Mouse (Mus musculus) embryonic stem cell, embryonic (primary cell): Measurements from ENCODE around the gene Col18a1.

Experiments used
- CTCF ChIA-PET, 4 experiments: fragments of 300-600 bp in 2 of 4; fragments of 350-600 bp in 2 of 4; sonication (Branson Sonifier 250); formaldehyde crosslinking; loops; one replicate each; lab custom pipeline; 2022; ENCODE audit warnings: inconsistent platforms in 2 of 4; lab: Charles Lee
- POLR2A ChIA-PET, 4 experiments: fragments of 300-600 bp in 2 of 4; fragments of 350-600 bp in 2 of 4; sonication (Branson Sonifier 250); formaldehyde crosslinking; loops; one replicate each; lab custom pipeline; 2022; ENCODE audit warnings: antibody characterized with exemption in 4 of 4, inconsistent platforms in 1 of 4; lab: Charles Lee

Gene Col18a1

GRCm38 (mm10) chr10:77165963-77166717 is at the start of gene Col18a1:
Gene Col18a1, minus strand, starts transcription at chr10:77166548.
- ChIA-PET POLR2A (interaction anchor here in 3 of 4 experiments (0.5 to 4.6 kb wide), 30 partner anchors 9 to 558 kb away, joined by 3 to 72 read pairs (median 4); partner anchors contain the start of genes Pofut2 (in 2 of the 3) and Pcbp3 (in 1 of the 3)), CTCF (interaction anchor here in 3 of 4 experiments (0.6 to 3.3 kb wide), 5 partner anchors 12 to 69 kb away, joined by 3 to 29 read pairs (median 5); no protein-coding TSS in a partner anchor)

- ChIA-PET CTCF (no interaction called here), POLR2A (interaction anchor here in 1 of 4 experiments (0.6 to 1.0 kb wide), 2 partner anchors 9 kb away, joined by 3 read pairs; no protein-coding TSS in a partner anchor)
Measured at GRCm38 (mm10) chr10:77215641-77216040, 49.3 kb upstream of the Col18a1 start.

- ChIA-PET CTCF (interaction anchor here in 1 of 4 experiments (0.6 kb wide), 1 partner anchor 240 kb away, joined by 12 read pairs; no protein-coding TSS in a partner anchor), POLR2A (no interaction called here)
Measured at GRCm38 (mm10) chr10:77214586-77214985, 48.2 kb upstream of the Col18a1 start.

- POLR2A ChIA-PET: interaction anchor here in 1 of 4 experiments (0.6 kb wide), 1 partner anchor 140 kb away, joined by 3 read pairs; no protein-coding TSS in a partner anchor
Measured at GRCm38 (mm10) chr10:77213483-77213882, 47.1 kb upstream of the Col18a1 start.

GRCm38 (mm10) chr10:77212354-77213120 is 46.2 kb upstream of the Col18a1 start:
- POLR2A ChIA-PET: interaction anchor here in 2 of 4 experiments (1.0 to 1.5 kb wide), 4 partner anchors 10 to 81 kb away, joined by 3 read pairs; no protein-coding TSS in a partner anchor
- CTCF ChIA-PET: interaction anchor here in 2 of 4 experiments (1.0 to 1.1 kb wide), 2 partner anchors 82 kb away, joined by 3 to 4 read pairs; no protein-coding TSS in a partner anchor

More at GRCm38 (mm10) chr10:77213483-77213882, 47.1 kb upstream of the Col18a1 start:
- CTCF ChIA-PET: no interaction called here

GRCm38 (mm10) chr10:77211116-77211570 is 44.8 kb upstream of the Col18a1 start:
- CTCF ChIA-PET: no interaction called here

GRCm38 (mm10) chr10:77210666-77211065 is 44.3 kb upstream of the Col18a1 start:
- POLR2A ChIA-PET: interaction anchor here in 2 of 4 experiments (1.1 to 1.6 kb wide), 4 partner anchors 8 to 19 kb away, joined by 3 to 7 read pairs (median 6); no protein-coding TSS in a partner anchor
- CTCF ChIA-PET: no interaction called here

More at GRCm38 (mm10) chr10:77211116-77211570, 44.8 kb upstream of the Col18a1 start:
- POLR2A ChIA-PET: interaction anchor here in 2 of 4 experiments (1.1 to 1.6 kb wide), 5 partner anchors 9 to 80 kb away, joined by 3 to 7 read pairs (median 5); no protein-coding TSS in a partner anchor

GRCm38 (mm10) chr10:77209261-77209660 is 42.9 kb upstream of the Col18a1 start:
- POLR2A ChIA-PET: interaction anchor here in 2 of 4 experiments (1.0 to 2.5 kb wide), 11 partner anchors 9 to 50 kb away, joined by 3 to 15 read pairs (median 4); partner anchors contain the start of gene Pofut2 (in 1 of the 2)
- CTCF ChIA-PET: interaction anchor here in 3 of 4 experiments (0.9 to 1.4 kb wide), 3 partner anchors 22 to 79 kb away, joined by 3 to 9 read pairs (median 4); no protein-coding TSS in a partner anchor

GRCm38 (mm10) chr10:77206565-77207079 is 40.3 kb upstream of the Col18a1 start:
- POLR2A ChIA-PET: interaction anchor here in 3 of 4 experiments (0.6 to 3.4 kb wide), 16 partner anchors 9 to 245 kb away, joined by 3 to 31 read pairs (median 3); partner anchors contain the start of genes Col18a1 (in 1 of the 3) and Pcbp3 (in 1 of the 3)
- CTCF ChIA-PET: interaction anchor here in 3 of 4 experiments (0.6 to 1.4 kb wide), 3 partner anchors 13 to 76 kb away, joined by 3 to 5 read pairs (median 3); no protein-coding TSS in a partner anchor

GRCm38 (mm10) chr10:77206134-77206533 is 39.8 kb upstream of the Col18a1 start:
- POLR2A ChIA-PET: interaction anchor here in 3 of 4 experiments (0.6 to 3.4 kb wide), 14 partner anchors 9 to 244 kb away, joined by 3 to 31 read pairs (median 3); partner anchors contain the start of genes Col18a1 (in 1 of the 3) and Pcbp3 (in 1 of the 3)

GRCm38 (mm10) chr10:77203960-77204359 is 37.6 kb upstream of the Col18a1 start:
- CTCF ChIA-PET: interaction anchor here in 1 of 4 experiments (1.2 kb wide), 1 partner anchor 44 kb away, joined by 4 read pairs; no protein-coding TSS in a partner anchor

More at GRCm38 (mm10) chr10:77206134-77206533, 39.8 kb upstream of the Col18a1 start:
- CTCF ChIA-PET: interaction anchor here in 3 of 4 experiments (0.5 to 1.4 kb wide), 4 partner anchors 13 to 132 kb away, joined by 3 to 5 read pairs (median 3); no protein-coding TSS in a partner anchor

GRCm38 (mm10) chr10:77201919-77202318 is 35.6 kb upstream of the Col18a1 start:
- POLR2A ChIA-PET: interaction anchor here (0.6 to 3.7 kb wide), 27 partner anchors 9 to 71 kb away, joined by 3 to 91 read pairs (median 4); partner anchors contain the start of genes Col18a1 (in 1 of the 4) and Pofut2 (in 1 of the 4)
- CTCF ChIA-PET: interaction anchor here in 3 of 4 experiments (0.6 to 1.4 kb wide), 3 partner anchors 18 to 71 kb away, joined by 3 to 4 read pairs (median 4); no protein-coding TSS in a partner anchor

More at GRCm38 (mm10) chr10:77203960-77204359, 37.6 kb upstream of the Col18a1 start:
- POLR2A ChIA-PET: interaction anchor here in 2 of 4 experiments (0.6 to 3.7 kb wide), 3 partner anchors 11 to 32 kb away, joined by 3 to 91 read pairs (median 31); no protein-coding TSS in a partner anchor

GRCm38 (mm10) chr10:77200295-77200694 is 33.9 kb upstream of the Col18a1 start:
- ChIA-PET POLR2A (interaction anchor here in 3 of 4 experiments (0.6 to 3.7 kb wide), 11 partner anchors 8 to 238 kb away, joined by 3 to 91 read pairs (median 6); partner anchors contain the start of gene Col18a1 (in 1 of the 3)), CTCF (no interaction called here)

- CTCF ChIA-PET: interaction anchor here in 3 of 4 experiments (0.6 to 3.0 kb wide), 3 partner anchors 35 to 69 kb away, joined by 7 to 17 read pairs (median 10); no protein-coding TSS in a partner anchor
- POLR2A ChIA-PET: interaction anchor here (0.6 to 2.5 kb wide), 14 partner anchors 8 to 208 kb away, joined by 3 to 7 read pairs (median 4); partner anchors contain the start of gene Col18a1 (in 1 of the 4)
Measured at GRCm38 (mm10) chr10:77199229-77199628, 32.9 kb upstream of the Col18a1 start.

GRCm38 (mm10) chr10:77197469-77198209 is 31.3 kb upstream of the Col18a1 start:
- CTCF ChIA-PET: interaction anchor here in 3 of 4 experiments (1.7 to 3.0 kb wide), 3 partner anchors 67 kb away, joined by 4 to 17 read pairs (median 10); no protein-coding TSS in a partner anchor
- POLR2A ChIA-PET: interaction anchor here (0.5 to 2.5 kb wide), 12 partner anchors 9 to 1425 kb away, joined by 3 to 10 read pairs (median 5); no protein-coding TSS in a partner anchor
